Mouse (Mus musculus) stomach, postnatal 0 days (tissue): ENCODE measurements at regions not wholly inside any gene's neighbourhood (a gene's known extent, or its start where the extent isn't known, plus 50 kb on each side); places are given as distances from the start of the nearest gene placed in this dataset.

Experiments
- CTCF ChIP-seq: IDR thresholded peaks from 2 replicates; pipeline ENCODE4 v1.5.1; 2016; ENCODE audit warnings: antibody characterized with exemption, low read depth, mild to moderate bottlenecking, moderate library complexity
- EP300 ChIP-seq: optimal IDR thresholded peaks from 2 replicates; pipeline ENCODE3; 2016; ENCODE audit warnings: antibody characterized with exemption

DNA sequence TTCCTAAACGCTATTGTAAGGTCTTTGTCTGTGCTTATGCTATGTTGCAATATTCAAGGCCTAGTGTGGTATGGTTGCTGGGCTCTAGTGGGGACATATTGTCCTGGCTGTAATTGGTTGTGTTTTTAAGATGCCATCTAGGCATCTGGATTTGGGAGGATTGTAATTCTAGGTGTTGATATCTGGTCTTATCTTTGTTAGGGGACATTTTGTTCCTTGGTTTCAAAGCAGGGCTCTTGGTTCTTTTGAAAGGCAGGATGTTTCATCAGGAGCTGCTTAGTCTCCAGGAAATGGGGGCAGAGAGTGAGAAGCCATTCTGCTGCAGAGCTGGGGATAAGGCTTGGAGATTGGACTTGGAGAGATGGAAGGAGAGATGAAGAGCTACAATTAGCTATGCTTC is 194.7 kb upstream of the Usp24 start:
- TF ChIP-seq CTCF (no peak), EP300 (no peak)
